Mouse (Mus musculus) liver, postnatal 0 days (tissue): ENCODE data around the gene Ddrgk1.

ENCODE experiments used
- CTCF ChIP-seq: sonication (generic); IDR thresholded peaks from 2 replicates; pipeline ENCODE4 v1.5.1; 2016; ENCODE audit warnings: antibody characterized with exemption, low read depth
- EP300 ChIP-seq: IDR thresholded peaks from 2 replicates; pipeline ENCODE4 v1.6.1; 2016; ENCODE audit warnings: antibody characterized with exemption, low read depth, mild to moderate bottlenecking

- TF ChIP-seq CTCF (no peak), EP300 (no peak)
Measured at GRCm38 (mm10) chr2:130685426-130685825, 21.0 kb upstream of the Ddrgk1 start.
